Mouse (Mus musculus): Measurements from ENCODE around the gene Fam83f. TPM values are rescaled to one million over a fixed set of nuclear protein-coding genes. Genes with fewer than 3 reads are reported as not detected.

The Fam83f gene
- polyA plus RNA-seq, 2 experiments, result 0.81 to 1.2 TPM

GRCm38 (mm10) chr15:80648977-80649606, 22.6 kb upstream of the Fam83f start:
- no peaks in the 10 kb centered on the region for H3K9me3 ChIP-seq (ENCODE audit: control insufficient read depth, low read length)
- 57% methylated on average over 15 of the region's 15 CpGs for WGBS (ENCODE audit: insufficient replicate concordance)
- H3K9ac ChIP-seq (replicated peaks), result no peak overlapping the region
- no peak for DNase-seq (ENCODE audit: low read depth in 3 of 3, low spot score in 3 of 3)
- no peak overlapping the region for H3K4me3 ChIP-seq (ENCODE audit: insufficient read depth in 1 of 2, low read depth in 2 of 2, low read length in 2 of 2)
- H3K27ac ChIP-seq, result no peak overlapping the region
- H3K36me3 ChIP-seq (replicated peaks; ENCODE audit: control insufficient read depth, insufficient read depth, low read depth), result no peaks in the 10 kb centered on the region
- peaks cover 2% of the 10 kb centered on the region; the same call in 1 of the 2 replicates for H3K27me3 ChIP-seq (ENCODE audit: control insufficient read depth, insufficient read depth, low read length)
- ATAC-seq (ENCODE audit: insufficient read depth), result no peak
- no peak overlapping the region for H3K4me2 ChIP-seq (ENCODE audit: low read depth)
- no peak for TF ChIP-seq EP300 (IDR thresholded peaks at IDR 0.05; ENCODE audit: low read depth)
- TF ChIP-seq CTCF (IDR thresholded peaks at IDR 0.05; ENCODE audit: low read depth), result no peak
- H3K4me1 ChIP-seq (replicated peaks; ENCODE audit: control insufficient read depth in 2 of 2, insufficient read depth in 2 of 2, low read length in 1 of 2), result no peaks in the 10 kb centered on the region

GRCm38 (mm10) chr15:80650412-80650811, 21.2 kb upstream of the Fam83f start:
- TF ChIP-seq EP300 (IDR thresholded peaks at IDR 0.05; ENCODE audit: low read depth) (no peak), CTCF (IDR thresholded peaks at IDR 0.05; ENCODE audit: low read depth) (no peak)
- no peak overlapping the region for H3K4me3 ChIP-seq (ENCODE audit: insufficient read depth in 1 of 2, low read depth in 2 of 2, low read length in 2 of 2)
- peaks cover 2% of the 10 kb centered on the region; the same call in 1 of the 2 replicates for H3K27me3 ChIP-seq (ENCODE audit: control insufficient read depth, insufficient read depth, low read length)
- H3K36me3 ChIP-seq (replicated peaks; ENCODE audit: control insufficient read depth, insufficient read depth, low read depth), result no peaks in the 10 kb centered on the region
- H3K4me2 ChIP-seq (ENCODE audit: low read depth), result no peak overlapping the region
- ATAC-seq (ENCODE audit: insufficient read depth) (no peak), DNase-seq (ENCODE audit: low read depth in 3 of 3, low spot score in 3 of 3) (no peak)
- no peaks in the 10 kb centered on the region for H3K4me1 ChIP-seq (replicated peaks; ENCODE audit: control insufficient read depth in 2 of 2, insufficient read depth in 2 of 2, low read length in 1 of 2)
- H3K9me3 ChIP-seq (ENCODE audit: control insufficient read depth, low read length), result no peaks in the 10 kb centered on the region
- no peak overlapping the region for H3K9ac ChIP-seq (replicated peaks)
- H3K27ac ChIP-seq, result no peak overlapping the region
- WGBS (ENCODE audit: insufficient replicate concordance), result 87% methylated on average over 2 of the region's 2 CpGs

- 54% methylated on average over 8 of the region's 8 CpGs for WGBS (ENCODE audit: insufficient replicate concordance)
Measured at GRCm38 (mm10) chr15:80653865-80654264, 17.8 kb upstream of the Fam83f start.

GRCm38 (mm10) chr15:80658815-80659471, 12.7 kb upstream of the Fam83f start:
- Histone ChIP-seq H3K36me3 (replicated peaks; ENCODE audit: control insufficient read depth, insufficient read depth, low read depth) (no peaks in the 10 kb centered on the region), H3K9me3 (ENCODE audit: control insufficient read depth, low read length) (no peaks in the 10 kb centered on the region), H3K4me1 (replicated peaks; ENCODE audit: control insufficient read depth in 2 of 2, insufficient read depth in 2 of 2, low read length in 1 of 2) (no peaks in the 10 kb centered on the region), H3K9ac (replicated peaks) (no peak overlapping the region), H3K27ac (no peak overlapping the region), H3K4me3 (ENCODE audit: insufficient read depth in 1 of 2, low read depth in 2 of 2, low read length in 2 of 2) (no peak overlapping the region), H3K27me3 (ENCODE audit: control insufficient read depth, insufficient read depth, low read length) (no peaks in the 10 kb centered on the region; the same call in 1 of the 2 replicates), H3K4me2 (ENCODE audit: low read depth) (no peak overlapping the region)
- no peak for ATAC-seq (ENCODE audit: insufficient read depth)
- 53% methylated on average over 6 of the region's 6 CpGs for WGBS (ENCODE audit: insufficient replicate concordance)
- TF ChIP-seq EP300 (IDR thresholded peaks at IDR 0.05; ENCODE audit: low read depth), result no peak
- no peak for TF ChIP-seq CTCF (IDR thresholded peaks at IDR 0.05; ENCODE audit: low read depth)
- DNase-seq (ENCODE audit: low read depth in 3 of 3, low spot score in 3 of 3), result no peak

More at GRCm38 (mm10) chr15:80653865-80654264, 17.8 kb upstream of the Fam83f start:
- Histone ChIP-seq H3K4me2 (ENCODE audit: low read depth) (no peak overlapping the region), H3K4me1 (replicated peaks; ENCODE audit: control insufficient read depth in 2 of 2, insufficient read depth in 2 of 2, low read length in 1 of 2) (no peaks in the 10 kb centered on the region), H3K4me3 (ENCODE audit: insufficient read depth in 1 of 2, low read depth in 2 of 2, low read length in 2 of 2) (no peak overlapping the region), H3K27ac (no peak overlapping the region), H3K36me3 (replicated peaks; ENCODE audit: control insufficient read depth, insufficient read depth, low read depth) (no peaks in the 10 kb centered on the region), H3K9me3 (ENCODE audit: control insufficient read depth, low read length) (no peaks in the 10 kb centered on the region), H3K9ac (replicated peaks) (no peak overlapping the region), H3K27me3 (ENCODE audit: control insufficient read depth, insufficient read depth, low read length) (peaks cover 2% of the 10 kb centered on the region)
- TF ChIP-seq CTCF (IDR thresholded peaks at IDR 0.05; ENCODE audit: low read depth) (no peak), EP300 (IDR thresholded peaks at IDR 0.05; ENCODE audit: low read depth) (no peak)
- ATAC-seq (ENCODE audit: insufficient read depth) (no peak), DNase-seq (ENCODE audit: low read depth in 3 of 3, low spot score in 3 of 3) (no peak)

GRCm38 (mm10) chr15:80660963-80661362, 10.7 kb upstream of the Fam83f start:
- Histone ChIP-seq H3K4me3 (ENCODE audit: insufficient read depth in 1 of 2, low read depth in 2 of 2, low read length in 2 of 2) (no peak overlapping the region), H3K4me2 (ENCODE audit: low read depth) (no peak overlapping the region), H3K9ac (replicated peaks) (no peak overlapping the region), H3K4me1 (replicated peaks; ENCODE audit: control insufficient read depth in 2 of 2, insufficient read depth in 2 of 2, low read length in 1 of 2) (no peaks in the 10 kb centered on the region), H3K36me3 (replicated peaks; ENCODE audit: control insufficient read depth, insufficient read depth, low read depth) (no peaks in the 10 kb centered on the region), H3K27me3 (ENCODE audit: control insufficient read depth, insufficient read depth, low read length) (no peaks in the 10 kb centered on the region; the same call in 1 of the 2 replicates), H3K9me3 (ENCODE audit: control insufficient read depth, low read length) (no peaks in the 10 kb centered on the region), H3K27ac (no peak overlapping the region)
- TF ChIP-seq EP300 (IDR thresholded peaks at IDR 0.05; ENCODE audit: low read depth), result no peak
- TF ChIP-seq CTCF (IDR thresholded peaks at IDR 0.05; ENCODE audit: low read depth), result no peak
- WGBS (ENCODE audit: insufficient replicate concordance), result 45% methylated on average over 4 of the region's 4 CpGs
- no peak for DNase-seq (ENCODE audit: low read depth in 3 of 3, low spot score in 3 of 3)
- ATAC-seq (ENCODE audit: insufficient read depth), result no peak
